Mouse (Mus musculus) ovary, adult 2 months (tissue): ENCODE data around the gene Mtch2. TPM values are rescaled to one million over a fixed set of nuclear protein-coding genes. Genes with fewer than 3 reads are reported as not detected.

Source experiments
- polyA plus RNA-seq: library from polyadenylated mRNA; depleted of rRNA; stranded (reverse); fragments of >200 nt; gene quantifications from 2 replicates; pipeline ENCODE4 v1.2.3, GENCODE M21; 2012; rRNA removed

Mtch2 gene
- polyA plus RNA-seq: 29.7 and 42.1 TPM in 2 replicates

DNA sequence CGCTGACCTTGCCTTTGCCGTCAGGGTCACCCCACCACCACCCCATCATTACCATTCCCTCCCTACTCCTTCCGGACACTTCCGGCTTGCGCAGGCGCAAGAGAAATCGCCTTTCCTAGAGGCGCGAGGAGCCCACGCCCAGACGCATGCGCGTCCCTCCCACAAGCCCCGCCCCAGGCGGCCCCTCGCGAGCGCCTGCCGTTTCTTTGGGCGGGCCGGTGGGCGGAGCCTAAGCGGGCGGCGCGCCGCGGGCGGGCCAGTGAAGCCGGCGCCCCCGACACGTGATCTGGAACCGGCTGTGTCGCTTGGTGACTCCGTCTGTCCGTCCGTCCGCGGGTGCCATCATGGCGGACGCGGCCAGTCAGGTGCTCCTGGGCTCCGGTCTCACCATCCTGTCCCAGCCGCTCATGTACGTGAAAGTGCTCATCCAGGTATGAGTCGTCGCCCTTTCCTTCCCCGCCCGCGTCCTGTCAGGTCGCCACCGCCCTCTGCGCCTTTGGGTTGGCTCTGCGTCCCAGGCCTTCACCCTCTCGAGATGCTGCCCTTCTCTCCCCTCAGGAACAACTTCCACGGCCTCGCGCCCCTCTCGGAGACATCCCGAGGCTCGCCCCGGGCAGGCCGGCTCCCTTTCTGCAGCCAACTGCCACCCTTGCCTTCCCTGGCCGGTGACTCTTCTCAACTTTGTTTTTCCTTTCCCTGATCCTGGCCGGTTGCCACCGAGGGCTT is at the start of gene Mtch2:
Gene Mtch2, plus strand, starts transcription at position 201 of the 726 bp plus-strand sequence.

DNA sequence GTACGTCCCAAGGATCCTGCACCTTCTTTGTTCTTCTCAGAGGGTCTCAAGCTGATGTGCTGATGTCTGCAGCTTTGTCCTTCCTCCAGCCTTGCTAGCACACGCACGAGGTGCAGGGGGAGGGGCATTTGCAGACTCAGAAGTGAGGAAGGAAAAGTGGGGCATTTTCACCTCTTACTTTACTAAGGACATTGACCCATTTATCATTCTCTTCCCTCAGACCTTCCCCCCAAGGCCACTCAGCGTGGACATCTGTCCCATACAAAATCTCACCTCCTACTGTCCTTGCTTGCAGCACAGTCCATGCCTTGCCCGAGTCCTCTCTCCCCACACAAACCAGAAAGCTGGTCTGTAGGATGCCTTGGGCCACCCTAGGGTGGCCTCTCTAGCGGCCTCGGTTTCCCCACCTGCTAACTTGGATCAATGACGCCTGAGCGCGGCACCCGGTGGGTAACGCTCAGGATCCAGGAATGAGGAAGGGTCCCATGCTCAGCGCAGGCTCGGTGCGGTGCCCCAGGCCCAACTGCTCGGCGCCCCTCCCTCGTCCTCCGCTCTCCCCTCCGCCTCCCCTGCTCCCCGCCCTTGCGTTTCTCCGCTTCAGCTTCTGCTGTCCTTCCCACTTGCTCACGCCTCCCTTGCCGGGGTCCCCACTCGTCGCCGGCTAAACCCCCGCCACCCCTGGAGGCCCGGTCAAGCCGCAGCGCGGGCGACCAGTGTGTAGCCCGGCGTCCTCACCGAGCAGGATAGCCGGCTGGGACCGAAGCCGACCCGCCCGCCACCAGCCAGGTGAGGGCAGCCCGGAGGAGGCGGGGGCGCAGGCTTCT is 38.5 kb downstream of the Mtch2 start, which contains the start of gene C1qtnf4:
Gene C1qtnf4, plus strand, starts transcription at position 643 of the 824 bp plus-strand sequence.

GRCm38 (mm10) chr2:90904076-90904855 is 57.3 kb downstream of the Mtch2 start, which contains the start of the genes Kbtbd4 and Ndufs3:
Gene Kbtbd4, plus strand, starts transcription at chr2:90904740.
Gene Ndufs3, minus strand, starts transcription at chr2:90904827.

Other genes with a start within 250 kb of the Mtch2 start
- 5.3 and 9.2 TPM in 2 replicates for gene Nup160, start 169.9 kb upstream of the Mtch2 start, polyA plus RNA-seq
- gene Fnbp4, start 101.8 kb upstream of the Mtch2 start, polyA plus RNA-seq: 30.5 and 36.9 TPM in 2 replicates
- 1.3 and 3.2 TPM in 2 replicates for gene Agbl2, start 64.4 kb upstream of the Mtch2 start, polyA plus RNA-seq
- 16.5 and 19.4 TPM in 2 replicates for gene C1qtnf4, start 38.7 kb downstream of the Mtch2 start, polyA plus RNA-seq
- gene Kbtbd4, start 57.6 kb downstream of the Mtch2 start, polyA plus RNA-seq: 23.7 and 26.8 TPM in 2 replicates
- gene Ndufs3, start 57.7 kb downstream of the Mtch2 start, polyA plus RNA-seq: 134 and 165 TPM in 2 replicates
- 49.9 and 75.3 TPM in 2 replicates for gene Celf1, start 93.2 kb downstream of the Mtch2 start, polyA plus RNA-seq
- gene Rapsn, start 188.5 kb downstream of the Mtch2 start, polyA plus RNA-seq: 11.2 and 11.7 TPM in 2 replicates
- 106 and 121 TPM in 2 replicates for gene Psmc3, start 206.9 kb downstream of the Mtch2 start, polyA plus RNA-seq
- gene Slc39a13, start 223.3 kb downstream of the Mtch2 start, polyA plus RNA-seq: 86.0 and 100 TPM in 2 replicates
- gene Spi1, start 235.2 kb downstream of the Mtch2 start, polyA plus RNA-seq: 20.2 and 34.1 TPM in 2 replicates